Mouse (Mus musculus): ENCODE measurements around the gene Mup7.
"Not testable (repeated sequence)": the region's sequence is repeated elsewhere in the genome, so short reads cannot be mapped to it uniquely, and the experiment has no call there.

Mup7 gene

GRCm38 (mm10) chr4:60070375-60070774, at the start of gene Mup7:
TSS of gene Mup7 (minus strand) at chr4:60070475.
- DNase-seq, result not testable (repeated sequence)

- not testable (repeated sequence) for DNase-seq
These were observed 9.6 kb upstream of the Mup7 start for GRCm38 (mm10) chr4:60079865-60080264.

GRCm38 (mm10) chr4:60029334-60030111, 40.8 kb downstream of the Mup7 start:
- not testable (repeated sequence) for DNase-seq

GRCm38 (mm10) chr4:60020141-60020540, 50.1 kb downstream of the Mup7 start:
- DNase-seq, result not testable (repeated sequence)
